Mouse (Mus musculus): ENCODE measurements around the gene Iqcn.

DNA sequence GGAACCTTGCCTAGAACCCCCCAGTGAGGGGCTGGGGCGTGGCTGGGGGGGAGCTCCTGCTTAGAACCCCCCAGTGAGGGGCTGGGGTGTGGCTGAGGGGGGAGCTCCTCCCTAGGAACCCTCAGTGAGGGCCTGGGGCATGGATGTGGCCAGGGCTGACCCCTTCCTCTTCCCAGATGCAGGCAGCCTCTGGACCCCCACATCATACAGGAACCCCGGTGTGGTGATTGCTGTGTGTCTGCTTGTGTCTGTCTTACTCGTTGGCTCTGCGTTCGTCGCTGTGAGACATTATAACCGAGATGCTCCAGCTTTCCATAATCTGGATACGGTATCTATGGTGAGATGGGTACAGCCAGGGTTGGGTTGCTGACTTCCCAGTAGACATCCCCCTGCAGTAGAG, 18.3 kb downstream of the Iqcn start:
- TF ChIP-seq CTCF (conservative IDR thresholded peaks at IDR 0.05; ENCODE audit: low read length) (no peak), POU5F1 (IDR thresholded peaks at IDR 0.05; ENCODE audit: borderline replicate concordance, low read length) (no peak), NANOG (IDR thresholded peaks at IDR 0.05; ENCODE audit: borderline replicate concordance, low read length) (no peak)
